In genomic region chr8:87209295-87209694, GRCm38 (mm10) we compare ENCODE assay signal across 25 mouse cellular contexts.
DNase-seq lines count a peak whose midpoint lies in the region; ATAC-seq lines count a peak whose summit lies in the region.
"Had no signal": no experiment of that assay in that cellular context is flagged by ENCODE, and none has a peak within 500 bp of the region (broad histone marks: within the 10 kb centered on the region; RNA-seq: fewer than 3 reads in every experiment).

No protein-coding gene starts in this region.

- H3K27me3 ChIP-seq in midbrain, embryonic 11.5 days (ENCODE audit: control insufficient read depth, insufficient read depth, low read length), result no peaks in the 10 kb centered on the region
- no peaks in the 10 kb centered on the region for H3K27me3 ChIP-seq in midbrain, embryonic 15.5 days (replicated peaks)
- H3K27me3 ChIP-seq in limb, embryonic 10.5 days (ENCODE audit: low read depth, poor library complexity, severe bottlenecking), result no peaks in the 10 kb centered on the region
- H3K27me3 ChIP-seq: embryonic facial prominence, embryonic 15.5 days; forebrain, embryonic 15.5 days; megakaryocyte, embryonic 14.5 days had no signal

- H3K4me1 ChIP-seq in midbrain, embryonic 11.5 days (ENCODE audit: control insufficient read depth, insufficient read depth, low read length), result no peaks in the 10 kb centered on the region
- H3K4me1 ChIP-seq in midbrain, embryonic 15.5 days, result no peaks in the 10 kb centered on the region
- H3K4me1 ChIP-seq in limb, embryonic 10.5 days, result peaks cover 41% of the 10 kb centered on the region
- H3K4me1 ChIP-seq: embryonic facial prominence, embryonic 15.5 days; forebrain, embryonic 15.5 days; limb, embryonic 15.5 days; megakaryocyte, embryonic 14.5 days had no signal

- no peak overlapping the region for H3K27ac ChIP-seq in midbrain, embryonic 11.5 days (ENCODE audit: low read depth, low read length)
- no peak overlapping the region for H3K27ac ChIP-seq in midbrain, embryonic 15.5 days
- peak overlapping the region; percentile 9; the same call in 1 of the 2 replicates for H3K27ac ChIP-seq in limb, embryonic 10.5 days
- H3K27ac ChIP-seq: embryonic facial prominence, embryonic 15.5 days; forebrain, embryonic 15.5 days; layer of hippocampus, adult 2 months; limb, embryonic 15.5 days; liver, embryonic 14.5 days had no signal

- no peak for ATAC-seq in midbrain, embryonic 11.5 days (ENCODE audit: low FRiP score)
- no peak for ATAC-seq in midbrain, embryonic 15.5 days (replicated peaks)
- ATAC-seq: forebrain, embryonic 15.5 days; intestine, postnatal 0 days had no signal

- no peaks in the 10 kb centered on the region for H3K9me3 ChIP-seq in midbrain, embryonic 11.5 days (ENCODE audit: control insufficient read depth, low read length)
- no peaks in the 10 kb centered on the region for H3K9me3 ChIP-seq in midbrain, embryonic 15.5 days
- H3K9me3 ChIP-seq in limb, embryonic 10.5 days (replicated peaks), result no peaks in the 10 kb centered on the region
- H3K9me3 ChIP-seq: embryonic facial prominence, embryonic 15.5 days; forebrain, embryonic 15.5 days; limb, embryonic 15.5 days had no signal

- H3K36me3 ChIP-seq in midbrain, embryonic 11.5 days (ENCODE audit: control insufficient read depth, insufficient read depth, low read length), result no peaks in the 10 kb centered on the region
- H3K36me3 ChIP-seq in midbrain, embryonic 15.5 days (replicated peaks), result no peaks in the 10 kb centered on the region
- H3K36me3 ChIP-seq in limb, embryonic 10.5 days, result no peaks in the 10 kb centered on the region
- H3K36me3 ChIP-seq: embryonic facial prominence, embryonic 15.5 days; forebrain, embryonic 15.5 days; limb, embryonic 15.5 days had no signal

- no peak overlapping the region for H3K9ac ChIP-seq in midbrain, embryonic 11.5 days (ENCODE audit: low read length)
- H3K9ac ChIP-seq in midbrain, embryonic 15.5 days, result no peak overlapping the region
- H3K9ac ChIP-seq: embryonic facial prominence, embryonic 15.5 days; forebrain, embryonic 15.5 days; limb, embryonic 15.5 days; liver, embryonic 14.5 days; lung, embryonic 14.5 days had no signal

- no peak overlapping the region for H3K4me3 ChIP-seq in midbrain, embryonic 11.5 days (ENCODE audit: low read depth, low read length)
- H3K4me3 ChIP-seq in midbrain, embryonic 15.5 days, result no peak overlapping the region
- no peak overlapping the region for H3K4me3 ChIP-seq in limb, embryonic 10.5 days
- H3K4me3 ChIP-seq: embryonic facial prominence, embryonic 15.5 days; forebrain, embryonic 15.5 days; layer of hippocampus, adult 2 months; limb, embryonic 15.5 days; megakaryocyte, embryonic 14.5 days had no signal

- WGBS in midbrain, embryonic 11.5 days, result 85% methylated on average over 1 of the region's 1 CpGs
- WGBS in midbrain, embryonic 15.5 days, result 88% methylated on average over 1 of the region's 1 CpGs
- 84% methylated on average over 1 of the region's 1 CpGs for WGBS in limb, embryonic 10.5 days

- DNase-seq in midbrain, embryonic 11.5 days (ENCODE audit: low spot score, missing footprints), result peak; percentile 31
- DNase-seq in cerebellum, adult 11-12 months, result peak; percentile 78
- DNase-seq in cerebellum, adult 9-10 months, result peak; percentile 84
- DNase-seq in limb, embryonic 10.5 days (ENCODE audit: low spot score), result no peak
- no peak for DNase-seq in spleen, postnatal 4 days (ENCODE audit: low spot score in 2 of 2)
- DNase-seq in layer of hippocampus, adult 9-10 months (ENCODE audit: low spot score), result no peak
- DNase-seq: adrenal gland, adult 2 months; gastrocnemius, postnatal 10 days; heart, postnatal 10 days; kidney, postnatal 25 days; lung, embryonic 14.5 days; midbrain, embryonic 14.5 days; retina, postnatal 1 day; right cerebral cortex, postnatal 25 days; spleen, adult 18-20 months; thymus, postnatal 14 days had no signal

- H3K4me2 ChIP-seq in midbrain, embryonic 11.5 days, result no peak overlapping the region
- H3K4me2 ChIP-seq in midbrain, embryonic 15.5 days, result no peak overlapping the region
- H3K4me2 ChIP-seq: embryonic facial prominence, embryonic 15.5 days; forebrain, embryonic 15.5 days; heart, embryonic 11.5 days; limb, embryonic 15.5 days; lung, embryonic 14.5 days had no signal

Comparison
In these comparisons a context has a peak if more than half of its experiments do, and no peak if none do; other contexts are left out.
1. DNase-seq: peak in midbrain, embryonic 11.5 days (single experiment), cerebellum, adult 11-12 months (single experiment) and cerebellum, adult 9-10 months (single experiment); none in limb, embryonic 10.5 days (single experiment), spleen, postnatal 4 days (0 of 2) and layer of hippocampus, adult 9-10 months (single experiment).